Mouse (Mus musculus): ENCODE measurements around the gene Adm. TPM values are rescaled to one million over a fixed set of nuclear protein-coding genes. Genes with fewer than 3 reads are reported as not detected.

Gene Adm
- polyA plus RNA-seq, 1 experiment from 2014 or later: 2.2 TPM

GRCm38 (mm10) chr7:110646611-110647407, 19.3 kb downstream of the Adm start:
- no peaks in the 10 kb centered on the region for H3K27me3 ChIP-seq
- H3K9me3 ChIP-seq (replicated peaks): no peaks in the 10 kb centered on the region
- H3K4me2 ChIP-seq: no peak overlapping the region
- H3K36me3 ChIP-seq (replicated peaks): no peaks in the 10 kb centered on the region
- H3K9ac ChIP-seq: no peak overlapping the region
- WGBS (ENCODE audit: insufficient replicate concordance): 64% methylated on average over 8 of the region's 8 CpGs
- H3K4me3 ChIP-seq (replicated peaks): no peak overlapping the region
- no peaks in the 10 kb centered on the region for H3K4me1 ChIP-seq (replicated peaks)
- no peak overlapping the region for H3K27ac ChIP-seq (replicated peaks)
- no peak for ATAC-seq (ENCODE audit: insufficient read depth)

- no peaks in the 10 kb centered on the region for H3K4me1 ChIP-seq (replicated peaks)
- H3K27ac ChIP-seq (replicated peaks): no peak overlapping the region
- no peaks in the 10 kb centered on the region for H3K9me3 ChIP-seq (replicated peaks)
- no peak for ATAC-seq (ENCODE audit: insufficient read depth)
- no peak overlapping the region for H3K9ac ChIP-seq
- no peak overlapping the region for H3K4me3 ChIP-seq (replicated peaks)
- H3K4me2 ChIP-seq: no peak overlapping the region
- 61% methylated on average over 15 of the region's 15 CpGs for WGBS (ENCODE audit: insufficient replicate concordance)
- H3K36me3 ChIP-seq (replicated peaks): no peaks in the 10 kb centered on the region
- no peaks in the 10 kb centered on the region for H3K27me3 ChIP-seq
Measured at GRCm38 (mm10) chr7:110647559-110648454, 20.3 kb downstream of the Adm start.

GRCm38 (mm10) chr7:110648455-110649085, 21.1 kb downstream of the Adm start:
- H3K4me3 ChIP-seq (replicated peaks): no peak overlapping the region
- H3K27me3 ChIP-seq: no peaks in the 10 kb centered on the region
- 66% methylated on average over 13 of the region's 13 CpGs for WGBS (ENCODE audit: insufficient replicate concordance)
- H3K9me3 ChIP-seq (replicated peaks): no peaks in the 10 kb centered on the region
- ATAC-seq (ENCODE audit: insufficient read depth): peak; percentile 44; the same call in 1 of the 2 replicates
- H3K27ac ChIP-seq (replicated peaks): no peak overlapping the region
- H3K4me2 ChIP-seq: peak overlapping the region; percentile 20; the same call in 1 of the 2 replicates
- no peak overlapping the region for H3K9ac ChIP-seq
- H3K36me3 ChIP-seq (replicated peaks): no peaks in the 10 kb centered on the region
- H3K4me1 ChIP-seq (replicated peaks): no peaks in the 10 kb centered on the region

- 55% methylated on average over 6 of the region's 6 CpGs for whole genome bisulfite sequencing (ENCODE audit: insufficient replicate concordance)
- ATAC-seq (ENCODE audit: insufficient read depth): no peak
- Histone ChIP-seq H3K9me3 (replicated peaks) (no peaks in the 10 kb centered on the region), H3K27ac (replicated peaks) (no peak overlapping the region), H3K9ac (no peak overlapping the region), H3K4me1 (replicated peaks) (no peaks in the 10 kb centered on the region), H3K4me3 (replicated peaks) (no peak overlapping the region), H3K36me3 (replicated peaks) (no peaks in the 10 kb centered on the region), H3K27me3 (no peaks in the 10 kb centered on the region), H3K4me2 (no peak overlapping the region; the same call in 1 of the 2 replicates)
Measured at GRCm38 (mm10) chr7:110649133-110649987, 21.9 kb downstream of the Adm start.

- Histone ChIP-seq H3K9me3 (replicated peaks) (no peaks in the 10 kb centered on the region), H3K4me3 (replicated peaks) (no peak overlapping the region), H3K27me3 (no peaks in the 10 kb centered on the region), H3K4me1 (replicated peaks) (no peaks in the 10 kb centered on the region), H3K4me2 (no peak overlapping the region), H3K9ac (no peak overlapping the region), H3K27ac (replicated peaks) (no peak overlapping the region), H3K36me3 (replicated peaks) (no peaks in the 10 kb centered on the region)
- ATAC-seq (ENCODE audit: insufficient read depth): no peak
- WGBS (ENCODE audit: insufficient replicate concordance): 32% methylated on average over 4 of the region's 4 CpGs
Measured at GRCm38 (mm10) chr7:110650491-110650890, 23.0 kb downstream of the Adm start.

- ATAC-seq (ENCODE audit: insufficient read depth): no peak
- Histone ChIP-seq H3K27ac (replicated peaks) (no peak overlapping the region), H3K27me3 (no peaks in the 10 kb centered on the region), H3K9ac (no peak overlapping the region), H3K9me3 (replicated peaks) (no peaks in the 10 kb centered on the region), H3K4me2 (no peak overlapping the region), H3K4me3 (replicated peaks) (no peak overlapping the region), H3K36me3 (replicated peaks) (no peaks in the 10 kb centered on the region), H3K4me1 (replicated peaks) (no peaks in the 10 kb centered on the region)
- WGBS (ENCODE audit: insufficient replicate concordance): 65% methylated on average over 6 of the region's 6 CpGs
Measured at GRCm38 (mm10) chr7:110651091-110651490, 23.6 kb downstream of the Adm start.

- H3K9me3 ChIP-seq (replicated peaks): no peaks in the 10 kb centered on the region
- H3K4me1 ChIP-seq (replicated peaks): no peaks in the 10 kb centered on the region
- H3K36me3 ChIP-seq (replicated peaks): no peaks in the 10 kb centered on the region
- no peak overlapping the region for H3K9ac ChIP-seq
- no peak overlapping the region for H3K27ac ChIP-seq (replicated peaks)
- H3K4me2 ChIP-seq: no peak overlapping the region
- H3K4me3 ChIP-seq (replicated peaks): no peak overlapping the region
- ATAC-seq (ENCODE audit: insufficient read depth): no peak
- H3K27me3 ChIP-seq: no peaks in the 10 kb centered on the region
- 58% methylated on average over 3 of the region's 3 CpGs for WGBS (ENCODE audit: insufficient replicate concordance)
Measured at GRCm38 (mm10) chr7:110655230-110655629, 27.8 kb downstream of the Adm start.

- H3K27ac ChIP-seq (replicated peaks): no peak overlapping the region
- no peak overlapping the region for H3K4me3 ChIP-seq (replicated peaks)
- H3K9ac ChIP-seq: no peak overlapping the region
- no peaks in the 10 kb centered on the region for H3K27me3 ChIP-seq
- H3K9me3 ChIP-seq (replicated peaks): no peaks in the 10 kb centered on the region
- H3K4me2 ChIP-seq: no peak overlapping the region
- H3K36me3 ChIP-seq (replicated peaks): no peaks in the 10 kb centered on the region
- H3K4me1 ChIP-seq (replicated peaks): no peaks in the 10 kb centered on the region
- WGBS (ENCODE audit: insufficient replicate concordance): 36% methylated on average over 6 of the region's 6 CpGs
- no peak for ATAC-seq (ENCODE audit: insufficient read depth)
Measured at GRCm38 (mm10) chr7:110655966-110656365, 28.5 kb downstream of the Adm start.

GRCm38 (mm10) chr7:110658378-110658928, 31.0 kb downstream of the Adm start:
- Histone ChIP-seq H3K4me3 (replicated peaks) (no peak overlapping the region), H3K27me3 (no peaks in the 10 kb centered on the region), H3K9me3 (replicated peaks) (no peaks in the 10 kb centered on the region), H3K36me3 (replicated peaks) (no peaks in the 10 kb centered on the region), H3K27ac (replicated peaks) (no peak overlapping the region), H3K4me1 (replicated peaks) (no peaks in the 10 kb centered on the region), H3K9ac (no peak overlapping the region), H3K4me2 (no peak overlapping the region)
- 32% methylated on average over 3 of the region's 3 CpGs for WGBS (ENCODE audit: insufficient replicate concordance)
- no peak for ATAC-seq (ENCODE audit: insufficient read depth)

- no peak overlapping the region for H3K27ac ChIP-seq (replicated peaks)
Measured at GRCm38 (mm10) chr7:110666537-110666936, 39.1 kb downstream of the Adm start.

More at GRCm38 (mm10) chr7:110666537-110666936, 39.1 kb downstream of the Adm start:
- no peaks in the 10 kb centered on the region for H3K9me3 ChIP-seq (replicated peaks)
- H3K9ac ChIP-seq: no peak overlapping the region
- no peak for ATAC-seq (ENCODE audit: insufficient read depth)
- H3K4me1 ChIP-seq (replicated peaks): no peaks in the 10 kb centered on the region
- H3K4me2 ChIP-seq: no peak overlapping the region
- 48% methylated on average over 4 of the region's 5 CpGs for WGBS (ENCODE audit: insufficient replicate concordance)
- no peak overlapping the region for H3K4me3 ChIP-seq (replicated peaks)
- H3K27me3 ChIP-seq: no peaks in the 10 kb centered on the region
- H3K36me3 ChIP-seq (replicated peaks): no peaks in the 10 kb centered on the region

Data from liver, embryonic 15.5 days (tissue).